Mouse (Mus musculus) adrenal gland, postnatal 14 days (tissue): ENCODE measurements around the gene Cfap74. TPM values are rescaled to one million over a fixed set of nuclear protein-coding genes. Genes with fewer than 3 reads are reported as not detected.
"Not testable (repeated sequence)": the region's sequence is repeated elsewhere in the genome, so short reads cannot be mapped to it uniquely, and the experiment has no call there.

Experiments used
- DNase-seq: peaks from one replicate; pipeline ENCODE4 v3.0.0; 2021; ENCODE audit warnings: mixed read lengths
- total RNA-seq: library from RNA; stranded (reverse); gene quantifications from 2 replicates; pipeline ENCODE4 v1.2.3, GENCODE M21; 2021

The Cfap74 gene
- total RNA-seq, 1 experiment from 2014 or later, result 0.48 TPM

- DNase-seq, result no peak
Observed at GRCm38 (mm10) chr4:155408695-155409057, 314 bp upstream of the Cfap74 start.

- DNase-seq, result no peak
Observed at GRCm38 (mm10) chr4:155412124-155412523, 3.1 kb downstream of the Cfap74 start.

GRCm38 (mm10) chr4:155413641-155414335 is 4.8 kb downstream of the Cfap74 start:
- no peak for DNase-seq

GRCm38 (mm10) chr4:155414656-155415235 is 5.8 kb downstream of the Cfap74 start:
- DNase-seq, result no peak

- no peak for DNase-seq
Observed at GRCm38 (mm10) chr4:155420137-155420536, 11.1 kb downstream of the Cfap74 start.

GRCm38 (mm10) chr4:155421412-155422370 is 12.7 kb downstream of the Cfap74 start:
- DNase-seq, result not testable (repeated sequence)

GRCm38 (mm10) chr4:155423988-155424387 is 15.0 kb downstream of the Cfap74 start:
- no peak for DNase-seq

GRCm38 (mm10) chr4:155426272-155426671 is 17.3 kb downstream of the Cfap74 start:
- no peak for DNase-seq

- no peak for DNase-seq
Observed at GRCm38 (mm10) chr4:155428442-155428841, 19.5 kb downstream of the Cfap74 start.

- no peak for DNase-seq
Observed at GRCm38 (mm10) chr4:155429202-155429601, 20.2 kb downstream of the Cfap74 start.

- DNase-seq, result no peak
Observed at GRCm38 (mm10) chr4:155432358-155432757, 23.4 kb downstream of the Cfap74 start.

- peak; percentile 27 for DNase-seq
Observed at GRCm38 (mm10) chr4:155433993-155434392, 25.0 kb downstream of the Cfap74 start.

- no peak for DNase-seq
Observed at GRCm38 (mm10) chr4:155442808-155443207, 33.8 kb downstream of the Cfap74 start.

GRCm38 (mm10) chr4:155451597-155451996 is 42.6 kb downstream of the Cfap74 start:
- no peak for DNase-seq

GRCm38 (mm10) chr4:155458575-155458974 is 49.6 kb downstream of the Cfap74 start:
- no peak for DNase-seq

GRCm38 (mm10) chr4:155463050-155463449 is 54.1 kb downstream of the Cfap74 start:
- no peak for DNase-seq

GRCm38 (mm10) chr4:155463611-155464010 is 54.6 kb downstream of the Cfap74 start:
- DNase-seq, result no peak

GRCm38 (mm10) chr4:155464061-155464460 is 55.1 kb downstream of the Cfap74 start:
- no peak for DNase-seq

- DNase-seq, result no peak
Observed at GRCm38 (mm10) chr4:155465607-155466006, 56.6 kb downstream of the Cfap74 start.

- DNase-seq, result no peak
Observed at GRCm38 (mm10) chr4:155466080-155466479, 57.1 kb downstream of the Cfap74 start.

- DNase-seq, result no peak
Observed at GRCm38 (mm10) chr4:155467237-155468010, 58.4 kb downstream of the Cfap74 start.

GRCm38 (mm10) chr4:155468952-155469351 is 60.0 kb downstream of the Cfap74 start, which contains the start of gene Tmem52:
Gene Tmem52 (plus strand): TSS chr4:155469114.
- peak; percentile 83 for DNase-seq
